Mouse (Mus musculus): ENCODE measurements around the gene Xrcc2. TPM values are rescaled to one million over a fixed set of nuclear protein-coding genes. Genes with fewer than 3 reads are reported as not detected.

Xrcc2 gene
- polyA plus RNA-seq, 1 experiment, result 3.8 TPM

- no peak overlapping the region for H3K4me3 ChIP-seq (replicated peaks; ENCODE audit: extremely low read depth, low read depth, low read length)
These were observed 33.7 kb downstream of the Xrcc2 start for GRCm38 (mm10) chr5:25671696-25672520.

GRCm38 (mm10) chr5:25671051-25671450, 34.6 kb downstream of the Xrcc2 start:
- TF ChIP-seq CTCF (IDR thresholded peaks at IDR 0.05; ENCODE audit: insufficient read depth, low read length), result no peak
- no peak for TF ChIP-seq POLR2A (IDR thresholded peaks at IDR 0.05; ENCODE audit: borderline replicate concordance, extremely low read depth, low read depth, low read length)
- DNase-seq, result no peak
- 85% methylated on average over 3 of the region's 3 CpGs for WGBS
- H3K4me1 ChIP-seq (ENCODE audit: control insufficient read depth, insufficient read depth, low read length), result no peaks in the 10 kb centered on the region
- no peak overlapping the region for H3K4me3 ChIP-seq (replicated peaks; ENCODE audit: extremely low read depth, low read depth, low read length)

More at GRCm38 (mm10) chr5:25671696-25672520, 33.7 kb downstream of the Xrcc2 start:
- WGBS, result 91% methylated on average over 31 of the region's 31 CpGs
- no peaks in the 10 kb centered on the region for H3K4me1 ChIP-seq (ENCODE audit: control insufficient read depth, insufficient read depth, low read length)
- DNase-seq, result no peak
- TF ChIP-seq POLR2A (IDR thresholded peaks at IDR 0.05; ENCODE audit: borderline replicate concordance, extremely low read depth, low read depth, low read length) (no peak), CTCF (IDR thresholded peaks at IDR 0.05; ENCODE audit: insufficient read depth, low read length) (no peak)

GRCm38 (mm10) chr5:25668306-25668705, 37.3 kb downstream of the Xrcc2 start:
- no peak for TF ChIP-seq CTCF (IDR thresholded peaks at IDR 0.05; ENCODE audit: insufficient read depth, low read length)
- no peak for TF ChIP-seq POLR2A (IDR thresholded peaks at IDR 0.05; ENCODE audit: borderline replicate concordance, extremely low read depth, low read depth, low read length)
- WGBS, result 86% methylated on average over 9 of the region's 9 CpGs
- DNase-seq, result no peak
- no peaks in the 10 kb centered on the region for H3K4me1 ChIP-seq (ENCODE audit: control insufficient read depth, insufficient read depth, low read length)
- H3K4me3 ChIP-seq (replicated peaks; ENCODE audit: extremely low read depth, low read depth, low read length), result no peak overlapping the region

- H3K4me3 ChIP-seq (replicated peaks; ENCODE audit: extremely low read depth, low read depth, low read length), result no peak overlapping the region
- no peak for DNase-seq
- 82% methylated on average over 9 of the region's 9 CpGs for WGBS
- no peak for TF ChIP-seq POLR2A (IDR thresholded peaks at IDR 0.05; ENCODE audit: borderline replicate concordance, extremely low read depth, low read depth, low read length)
- no peak for TF ChIP-seq CTCF (IDR thresholded peaks at IDR 0.05; ENCODE audit: insufficient read depth, low read length)
- no peaks in the 10 kb centered on the region for H3K4me1 ChIP-seq (ENCODE audit: control insufficient read depth, insufficient read depth, low read length)
These were observed 38.9 kb downstream of the Xrcc2 start for GRCm38 (mm10) chr5:25666684-25667083.

- no peaks in the 10 kb centered on the region for H3K4me1 ChIP-seq (ENCODE audit: control insufficient read depth, insufficient read depth, low read length)
- no peak for DNase-seq
These were observed 39.5 kb downstream of the Xrcc2 start for GRCm38 (mm10) chr5:25666108-25666507.

GRCm38 (mm10) chr5:25665516-25665915, 40.1 kb downstream of the Xrcc2 start:
- 86% methylated on average over 10 of the region's 10 CpGs for WGBS
- TF ChIP-seq POLR2A (IDR thresholded peaks at IDR 0.05; ENCODE audit: borderline replicate concordance, extremely low read depth, low read depth, low read length) (no peak), CTCF (IDR thresholded peaks at IDR 0.05; ENCODE audit: insufficient read depth, low read length) (no peak)
- no peak for DNase-seq

More at GRCm38 (mm10) chr5:25666108-25666507, 39.5 kb downstream of the Xrcc2 start:
- no peak for TF ChIP-seq POLR2A (IDR thresholded peaks at IDR 0.05; ENCODE audit: borderline replicate concordance, extremely low read depth, low read depth, low read length)
- no peak for TF ChIP-seq CTCF (IDR thresholded peaks at IDR 0.05; ENCODE audit: insufficient read depth, low read length)
- WGBS, result 57% methylated on average over 4 of the region's 4 CpGs
- H3K4me3 ChIP-seq (replicated peaks; ENCODE audit: extremely low read depth, low read depth, low read length), result no peak overlapping the region

GRCm38 (mm10) chr5:25663165-25663564, 42.5 kb downstream of the Xrcc2 start:
- DNase-seq, result no peak
- WGBS, result 66% methylated on average over 2 of the region's 2 CpGs
- no peak overlapping the region for H3K4me3 ChIP-seq (replicated peaks; ENCODE audit: extremely low read depth, low read depth, low read length)
- TF ChIP-seq CTCF (IDR thresholded peaks at IDR 0.05; ENCODE audit: insufficient read depth, low read length), result no peak
- TF ChIP-seq POLR2A (IDR thresholded peaks at IDR 0.05; ENCODE audit: borderline replicate concordance, extremely low read depth, low read depth, low read length), result no peak
- H3K4me1 ChIP-seq (ENCODE audit: control insufficient read depth, insufficient read depth, low read length), result no peaks in the 10 kb centered on the region

More at GRCm38 (mm10) chr5:25665516-25665915, 40.1 kb downstream of the Xrcc2 start:
- Histone ChIP-seq H3K4me3 (replicated peaks; ENCODE audit: extremely low read depth, low read depth, low read length) (no peak overlapping the region), H3K4me1 (ENCODE audit: control insufficient read depth, insufficient read depth, low read length) (no peaks in the 10 kb centered on the region)

- H3K4me3 ChIP-seq (replicated peaks; ENCODE audit: extremely low read depth, low read depth, low read length), result no peak overlapping the region
- 23% methylated on average over 14 of the region's 14 CpGs for WGBS
- TF ChIP-seq CTCF (IDR thresholded peaks at IDR 0.05; ENCODE audit: insufficient read depth, low read length) (no peak), POLR2A (IDR thresholded peaks at IDR 0.05; ENCODE audit: borderline replicate concordance, extremely low read depth, low read depth, low read length) (no peak)
- H3K4me1 ChIP-seq (ENCODE audit: control insufficient read depth, insufficient read depth, low read length), result no peaks in the 10 kb centered on the region
- DNase-seq, result no peak
These were observed 51.0 kb downstream of the Xrcc2 start for GRCm38 (mm10) chr5:25654578-25654987.

GRCm38 (mm10) chr5:25653377-25653776, 52.2 kb downstream of the Xrcc2 start:
- 50% methylated on average over 3 of the region's 3 CpGs for WGBS
- no peak overlapping the region for H3K4me3 ChIP-seq (replicated peaks; ENCODE audit: extremely low read depth, low read depth, low read length)
- H3K4me1 ChIP-seq (ENCODE audit: control insufficient read depth, insufficient read depth, low read length), result no peaks in the 10 kb centered on the region
- TF ChIP-seq CTCF (IDR thresholded peaks at IDR 0.05; ENCODE audit: insufficient read depth, low read length) (no peak), POLR2A (IDR thresholded peaks at IDR 0.05; ENCODE audit: borderline replicate concordance, extremely low read depth, low read depth, low read length) (no peak)
- no peak for DNase-seq

- H3K4me1 ChIP-seq (ENCODE audit: control insufficient read depth, insufficient read depth, low read length), result no peaks in the 10 kb centered on the region
- 90% methylated on average over 7 of the region's 7 CpGs for WGBS
These were observed 53.2 kb downstream of the Xrcc2 start for GRCm38 (mm10) chr5:25652435-25652834.

More at GRCm38 (mm10) chr5:25652435-25652834, 53.2 kb downstream of the Xrcc2 start:
- TF ChIP-seq POLR2A (IDR thresholded peaks at IDR 0.05; ENCODE audit: borderline replicate concordance, extremely low read depth, low read depth, low read length) (no peak), CTCF (IDR thresholded peaks at IDR 0.05; ENCODE audit: insufficient read depth, low read length) (no peak)
- no peak for DNase-seq
- H3K4me3 ChIP-seq (replicated peaks; ENCODE audit: extremely low read depth, low read depth, low read length), result no peak overlapping the region

Measured in lung, adult 2 months (tissue).